Mouse (Mus musculus): ENCODE data around the gene March11. TPM values are rescaled to one million over a fixed set of nuclear protein-coding genes. Genes with fewer than 3 reads are reported as not detected.

Gene March11
- polyA plus RNA-seq, 1 experiment from 2014 or later: 0.45 TPM

- H3K9ac ChIP-seq (ENCODE audit: low read length): no peak overlapping the region
- H3K9me3 ChIP-seq (ENCODE audit: control insufficient read depth, low read length): no peaks in the 10 kb centered on the region
- ATAC-seq (replicated peaks; ENCODE audit: low FRiP score, low TSS enrichment, low read depth) (no peak), DNase-seq (ENCODE audit: low spot score) (no peak)
- H3K36me3 ChIP-seq (ENCODE audit: control insufficient read depth, insufficient read depth, low read length): no peaks in the 10 kb centered on the region
- H3K27ac ChIP-seq (ENCODE audit: low read depth): no peak overlapping the region
- H3K4me2 ChIP-seq (ENCODE audit: low read length): no peak overlapping the region
- no peaks in the 10 kb centered on the region for H3K27me3 ChIP-seq (replicated peaks; ENCODE audit: control insufficient read depth, insufficient read depth, low read length)
- H3K4me1 ChIP-seq (replicated peaks; ENCODE audit: control insufficient read depth, insufficient read depth, low read length): no peaks in the 10 kb centered on the region
- no peak overlapping the region for H3K4me3 ChIP-seq (ENCODE audit: low read depth, low read length)
- 81% methylated on average over 6 of the region's 6 CpGs for WGBS
Measured at GRCm38 (mm10) chr15:26340966-26341365, 32.1 kb downstream of the March11 start.

GRCm38 (mm10) chr15:26344329-26344728 is 35.5 kb downstream of the March11 start:
- H3K27me3 ChIP-seq (replicated peaks; ENCODE audit: control insufficient read depth, insufficient read depth, low read length): no peaks in the 10 kb centered on the region
- no peak overlapping the region for H3K27ac ChIP-seq (ENCODE audit: low read depth)
- H3K4me2 ChIP-seq (ENCODE audit: low read length): no peak overlapping the region
- ATAC-seq (replicated peaks; ENCODE audit: low FRiP score, low TSS enrichment, low read depth): no peak
- 83% methylated on average over 5 of the region's 5 CpGs for WGBS
- DNase-seq (ENCODE audit: low spot score): no peak
- H3K4me1 ChIP-seq (replicated peaks; ENCODE audit: control insufficient read depth, insufficient read depth, low read length): no peaks in the 10 kb centered on the region
- no peak overlapping the region for H3K9ac ChIP-seq (ENCODE audit: low read length)
- H3K4me3 ChIP-seq (ENCODE audit: low read depth, low read length): no peak overlapping the region
- H3K36me3 ChIP-seq (ENCODE audit: control insufficient read depth, insufficient read depth, low read length): no peaks in the 10 kb centered on the region
- no peaks in the 10 kb centered on the region for H3K9me3 ChIP-seq (ENCODE audit: control insufficient read depth, low read length)

GRCm38 (mm10) chr15:26353656-26354055 is 44.8 kb downstream of the March11 start:
- Histone ChIP-seq H3K9ac (ENCODE audit: low read length) (no peak overlapping the region), H3K4me1 (replicated peaks; ENCODE audit: control insufficient read depth, insufficient read depth, low read length) (no peaks in the 10 kb centered on the region)
- no peak for ATAC-seq (replicated peaks; ENCODE audit: low FRiP score, low TSS enrichment, low read depth)

GRCm38 (mm10) chr15:26365344-26365743 is 56.5 kb downstream of the March11 start:
- no peaks in the 10 kb centered on the region for H3K9me3 ChIP-seq (ENCODE audit: control insufficient read depth, low read length)
- ATAC-seq (replicated peaks; ENCODE audit: low FRiP score, low TSS enrichment, low read depth) (no peak), DNase-seq (ENCODE audit: low spot score) (peak; percentile 51)
- WGBS: 21% methylated on average over 7 of the region's 7 CpGs
- H3K9ac ChIP-seq (ENCODE audit: low read length): no peak overlapping the region
- H3K27me3 ChIP-seq (replicated peaks; ENCODE audit: control insufficient read depth, insufficient read depth, low read length): no peaks in the 10 kb centered on the region
- H3K4me1 ChIP-seq (replicated peaks; ENCODE audit: control insufficient read depth, insufficient read depth, low read length): no peaks in the 10 kb centered on the region
- no peaks in the 10 kb centered on the region for H3K36me3 ChIP-seq (ENCODE audit: control insufficient read depth, insufficient read depth, low read length)
- no peak overlapping the region for H3K4me3 ChIP-seq (ENCODE audit: low read depth, low read length)
- H3K27ac ChIP-seq (ENCODE audit: low read depth): no peak overlapping the region
- H3K4me2 ChIP-seq (ENCODE audit: low read length): no peak overlapping the region

More at GRCm38 (mm10) chr15:26353656-26354055, 44.8 kb downstream of the March11 start:
- Histone ChIP-seq H3K4me3 (ENCODE audit: low read depth, low read length) (no peak overlapping the region), H3K4me2 (ENCODE audit: low read length) (no peak overlapping the region), H3K27me3 (replicated peaks; ENCODE audit: control insufficient read depth, insufficient read depth, low read length) (no peaks in the 10 kb centered on the region), H3K9me3 (ENCODE audit: control insufficient read depth, low read length) (no peaks in the 10 kb centered on the region), H3K27ac (ENCODE audit: low read depth) (no peak overlapping the region), H3K36me3 (ENCODE audit: control insufficient read depth, insufficient read depth, low read length) (no peaks in the 10 kb centered on the region)
- no peak for DNase-seq (ENCODE audit: low spot score)

- DNase-seq (ENCODE audit: low spot score) (no peak), ATAC-seq (replicated peaks; ENCODE audit: low FRiP score, low TSS enrichment, low read depth) (no peak)
- no peaks in the 10 kb centered on the region for H3K36me3 ChIP-seq (ENCODE audit: control insufficient read depth, insufficient read depth, low read length)
- no peak overlapping the region for H3K9ac ChIP-seq (ENCODE audit: low read length)
- H3K27me3 ChIP-seq (replicated peaks; ENCODE audit: control insufficient read depth, insufficient read depth, low read length): no peaks in the 10 kb centered on the region
- WGBS: 88% methylated on average over 5 of the region's 5 CpGs
- H3K4me2 ChIP-seq (ENCODE audit: low read length): no peak overlapping the region
- no peaks in the 10 kb centered on the region for H3K4me1 ChIP-seq (replicated peaks; ENCODE audit: control insufficient read depth, insufficient read depth, low read length)
- no peak overlapping the region for H3K4me3 ChIP-seq (ENCODE audit: low read depth, low read length)
- no peak overlapping the region for H3K27ac ChIP-seq (ENCODE audit: low read depth)
- H3K9me3 ChIP-seq (ENCODE audit: control insufficient read depth, low read length): no peaks in the 10 kb centered on the region
Measured at GRCm38 (mm10) chr15:26366511-26366910, 57.7 kb downstream of the March11 start.

- Histone ChIP-seq H3K27me3 (replicated peaks; ENCODE audit: control insufficient read depth, insufficient read depth, low read length) (no peaks in the 10 kb centered on the region), H3K4me2 (ENCODE audit: low read length) (no peak overlapping the region), H3K4me3 (ENCODE audit: low read depth, low read length) (no peak overlapping the region), H3K9ac (ENCODE audit: low read length) (no peak overlapping the region), H3K9me3 (ENCODE audit: control insufficient read depth, low read length) (no peaks in the 10 kb centered on the region), H3K4me1 (replicated peaks; ENCODE audit: control insufficient read depth, insufficient read depth, low read length) (no peaks in the 10 kb centered on the region), H3K36me3 (ENCODE audit: control insufficient read depth, insufficient read depth, low read length) (no peaks in the 10 kb centered on the region), H3K27ac (ENCODE audit: low read depth) (no peak overlapping the region)
- 90% methylated on average over 5 of the region's 5 CpGs for WGBS
- no peak for DNase-seq (ENCODE audit: low spot score)
- no peak for ATAC-seq (replicated peaks; ENCODE audit: low FRiP score, low TSS enrichment, low read depth)
Measured at GRCm38 (mm10) chr15:26373759-26374158, 64.9 kb downstream of the March11 start.

- Histone ChIP-seq H3K9me3 (ENCODE audit: control insufficient read depth, low read length) (no peaks in the 10 kb centered on the region), H3K4me1 (replicated peaks; ENCODE audit: control insufficient read depth, insufficient read depth, low read length) (no peaks in the 10 kb centered on the region)
Measured at GRCm38 (mm10) chr15:26374232-26374631, 65.4 kb downstream of the March11 start.

GRCm38 (mm10) chr15:26374946-26375345 is 66.1 kb downstream of the March11 start:
- H3K4me1 ChIP-seq (replicated peaks; ENCODE audit: control insufficient read depth, insufficient read depth, low read length): no peaks in the 10 kb centered on the region
- H3K9me3 ChIP-seq (ENCODE audit: control insufficient read depth, low read length): no peaks in the 10 kb centered on the region
- ATAC-seq (replicated peaks; ENCODE audit: low FRiP score, low TSS enrichment, low read depth): no peak
- H3K27me3 ChIP-seq (replicated peaks; ENCODE audit: control insufficient read depth, insufficient read depth, low read length): no peaks in the 10 kb centered on the region
- H3K4me2 ChIP-seq (ENCODE audit: low read length): no peak overlapping the region
- no peak overlapping the region for H3K4me3 ChIP-seq (ENCODE audit: low read depth, low read length)
- no peaks in the 10 kb centered on the region for H3K36me3 ChIP-seq (ENCODE audit: control insufficient read depth, insufficient read depth, low read length)
- no peak overlapping the region for H3K9ac ChIP-seq (ENCODE audit: low read length)
- DNase-seq (ENCODE audit: low spot score): no peak
- no peak overlapping the region for H3K27ac ChIP-seq (ENCODE audit: low read depth)
- 88% methylated on average over 3 of the region's 3 CpGs for WGBS

More at GRCm38 (mm10) chr15:26374232-26374631, 65.4 kb downstream of the March11 start:
- Histone ChIP-seq H3K4me2 (ENCODE audit: low read length) (no peak overlapping the region), H3K9ac (ENCODE audit: low read length) (no peak overlapping the region), H3K4me3 (ENCODE audit: low read depth, low read length) (no peak overlapping the region), H3K27me3 (replicated peaks; ENCODE audit: control insufficient read depth, insufficient read depth, low read length) (no peaks in the 10 kb centered on the region), H3K27ac (ENCODE audit: low read depth) (no peak overlapping the region), H3K36me3 (ENCODE audit: control insufficient read depth, insufficient read depth, low read length) (no peaks in the 10 kb centered on the region)
- DNase-seq (ENCODE audit: low spot score): no peak
- 80% methylated on average over 2 of the region's 2 CpGs for WGBS
- no peak for ATAC-seq (replicated peaks; ENCODE audit: low FRiP score, low TSS enrichment, low read depth)

- ATAC-seq (replicated peaks; ENCODE audit: low FRiP score, low TSS enrichment, low read depth): no peak
- Histone ChIP-seq H3K9ac (ENCODE audit: low read length) (no peak overlapping the region), H3K4me2 (ENCODE audit: low read length) (no peak overlapping the region), H3K27me3 (replicated peaks; ENCODE audit: control insufficient read depth, insufficient read depth, low read length) (no peaks in the 10 kb centered on the region), H3K36me3 (ENCODE audit: control insufficient read depth, insufficient read depth, low read length) (no peaks in the 10 kb centered on the region), H3K4me1 (replicated peaks; ENCODE audit: control insufficient read depth, insufficient read depth, low read length) (no peaks in the 10 kb centered on the region), H3K27ac (ENCODE audit: low read depth) (no peak overlapping the region), H3K4me3 (ENCODE audit: low read depth, low read length) (no peak overlapping the region), H3K9me3 (ENCODE audit: control insufficient read depth, low read length) (no peaks in the 10 kb centered on the region)
- no peak for DNase-seq (ENCODE audit: low spot score)
- WGBS: 59% methylated on average over 2 of the region's 2 CpGs
Measured at GRCm38 (mm10) chr15:26377355-26377754, 68.5 kb downstream of the March11 start.
